In the genomic region with DNA sequence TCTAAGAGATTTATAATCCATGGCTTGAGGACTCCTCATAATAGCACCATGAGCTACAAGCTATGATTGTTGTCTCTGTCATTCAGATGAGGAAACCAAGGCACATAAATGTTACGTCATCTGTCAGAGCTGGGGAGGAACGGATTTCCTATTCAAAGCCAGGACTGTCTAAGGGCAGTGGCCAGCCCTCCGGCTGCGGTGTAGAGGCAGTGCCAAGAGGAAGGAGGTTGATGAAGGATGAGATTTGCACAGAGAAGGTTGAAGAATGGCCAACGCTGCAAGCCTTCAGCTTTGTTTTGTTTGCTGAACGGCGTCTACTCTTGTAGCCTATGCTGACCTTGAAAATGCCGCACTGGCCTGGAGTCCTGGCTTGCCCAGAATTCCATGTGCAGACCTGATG, we compare ENCODE assay signal across 25 mouse cellular contexts. TPM values are rescaled to one million over a fixed set of nuclear protein-coding genes. Genes with fewer than 3 reads are reported as not detected.
DNase-seq lines count a peak whose midpoint lies in the region; ATAC-seq and TF ChIP-seq lines count a peak whose summit lies in the region.
"Had no signal": no experiment of that assay in that cellular context is flagged by ENCODE, and none has a peak within 500 bp of the region (broad histone marks: within the 10 kb centered on the region; RNA-seq: fewer than 3 reads in every experiment).

No protein-coding gene starts in this region.

- no peak for TF ChIP-seq EP300 in liver, postnatal 0 days (IDR thresholded peaks at IDR 0.05; ENCODE audit: low read depth)

- no peaks in the 10 kb centered on the region for H3K27me3 ChIP-seq in kidney, postnatal 0 days (ENCODE audit: insufficient read depth, low read length)
- no peaks in the 10 kb centered on the region for H3K27me3 ChIP-seq in liver, embryonic 12.5 days (replicated peaks)
- no peaks in the 10 kb centered on the region for H3K27me3 ChIP-seq in liver, postnatal 0 days (ENCODE audit: insufficient read depth, low read length)
- H3K27me3 ChIP-seq: CH12.LX; forebrain, embryonic 15.5 days; hindbrain, embryonic 12.5 days; liver, embryonic 15.5 days; midbrain, embryonic 15.5 days had no signal

- DNase-seq in adrenal gland, postnatal 36 days = peak; percentile 28 to 36
- DNase-seq in adrenal gland, adult 8-10 months = no peak
- DNase-seq in kidney, postnatal 0 days (ENCODE audit: low spot score) = peak; percentile 19
- peak; percentile 33 for DNase-seq in lung, postnatal 10 days
- DNase-seq in right cerebral cortex, postnatal 10 days (ENCODE audit: low spot score in 2 of 2) = no peak
- DNase-seq in liver, postnatal 0 days = no peak
- DNase-seq: cerebellum, postnatal 10 days; gastrocnemius, postnatal 36 days; heart, postnatal 14 days; right cerebral cortex, postnatal 25 days had no signal

- TF ChIP-seq CTCF in kidney, postnatal 0 days (IDR thresholded peaks at IDR 0.05; ENCODE audit: low read depth) = no peak
- no peak for TF ChIP-seq CTCF in liver, postnatal 0 days (IDR thresholded peaks at IDR 0.05; ENCODE audit: low read depth)

- peak; percentile 60 for ATAC-seq in common myeloid progenitor, adult 5-6 weeks (replicated peaks; ENCODE audit: low read depth, poor library complexity, severe bottlenecking)
- no peak for ATAC-seq in kidney, postnatal 0 days (replicated peaks; ENCODE audit: low FRiP score, low read depth)
- ATAC-seq in liver, embryonic 12.5 days = no peak
- ATAC-seq in liver, postnatal 0 days = no peak
- ATAC-seq: forebrain, embryonic 15.5 days; inflammation-experienced regulatory T-cells, adult 6 months; midbrain, embryonic 15.5 days had no signal

- no peaks in the 10 kb centered on the region for H3K9me3 ChIP-seq in kidney, postnatal 0 days (replicated peaks; ENCODE audit: low read length)
- H3K9me3 ChIP-seq in liver, embryonic 12.5 days (replicated peaks) = no peaks in the 10 kb centered on the region
- H3K9me3 ChIP-seq in liver, postnatal 0 days (ENCODE audit: low read length) = no peaks in the 10 kb centered on the region
- H3K9me3 ChIP-seq: forebrain, embryonic 15.5 days; heart, embryonic 10.5 days; hindbrain, embryonic 12.5 days; liver, embryonic 15.5 days; midbrain, embryonic 15.5 days had no signal

- H3K9ac ChIP-seq in kidney, postnatal 0 days (ENCODE audit: low read depth, low read length) = no peak overlapping the region
- H3K9ac ChIP-seq in liver, embryonic 12.5 days = no peak overlapping the region
- no peak overlapping the region for H3K9ac ChIP-seq in liver, postnatal 0 days (replicated peaks)
- H3K9ac ChIP-seq: forebrain, embryonic 15.5 days; hindbrain, embryonic 12.5 days; liver, embryonic 15.5 days; midbrain, embryonic 15.5 days had no signal

- 74% methylated on average over 8 of the region's 8 CpGs for WGBS in kidney, postnatal 0 days
- WGBS in liver, embryonic 12.5 days (ENCODE audit: insufficient replicate concordance) = 48% methylated on average over 8 of the region's 8 CpGs
- WGBS in liver, postnatal 0 days (ENCODE audit: insufficient replicate concordance) = 34% methylated on average over 8 of the region's 8 CpGs

- no peak overlapping the region for H3K27ac ChIP-seq in kidney, postnatal 0 days
- no peak overlapping the region for H3K27ac ChIP-seq in liver, embryonic 12.5 days
- H3K27ac ChIP-seq in liver, postnatal 0 days (ENCODE audit: low read depth) = no peak overlapping the region
- H3K27ac ChIP-seq: forebrain, embryonic 15.5 days; heart, embryonic 10.5 days; hindbrain, embryonic 12.5 days; liver, embryonic 15.5 days; midbrain, embryonic 15.5 days; stomach, postnatal 0 days had no signal

- H3K4me1 ChIP-seq in kidney, postnatal 0 days (replicated peaks; ENCODE audit: insufficient read depth, low read length) = no peaks in the 10 kb centered on the region
- H3K4me1 ChIP-seq in liver, embryonic 12.5 days = no peaks in the 10 kb centered on the region
- no peaks in the 10 kb centered on the region for H3K4me1 ChIP-seq in liver, postnatal 0 days (ENCODE audit: insufficient read depth)
- H3K4me1 ChIP-seq: forebrain, embryonic 15.5 days; hindbrain, embryonic 12.5 days; liver, embryonic 15.5 days; midbrain, embryonic 15.5 days had no signal

- H3K4me2 ChIP-seq in kidney, postnatal 0 days (ENCODE audit: low read length) = no peak overlapping the region
- no peak overlapping the region for H3K4me2 ChIP-seq in liver, embryonic 12.5 days
- H3K4me2 ChIP-seq in liver, postnatal 0 days (ENCODE audit: low read depth, low read length) = no peak overlapping the region
- H3K4me2 ChIP-seq: forebrain, embryonic 15.5 days; hindbrain, embryonic 12.5 days; liver, embryonic 15.5 days; midbrain, embryonic 15.5 days had no signal

- H3K36me3 ChIP-seq in kidney, postnatal 0 days (ENCODE audit: insufficient read depth, low read length) = no peaks in the 10 kb centered on the region
- H3K36me3 ChIP-seq in liver, embryonic 12.5 days = no peaks in the 10 kb centered on the region
- H3K36me3 ChIP-seq in liver, postnatal 0 days (replicated peaks; ENCODE audit: insufficient read depth, low read length) = no peaks in the 10 kb centered on the region
- H3K36me3 ChIP-seq: forebrain, embryonic 15.5 days; heart, embryonic 10.5 days; hindbrain, embryonic 12.5 days; liver, embryonic 15.5 days; midbrain, embryonic 15.5 days had no signal

- H3K4me3 ChIP-seq in kidney, postnatal 0 days (replicated peaks; ENCODE audit: low read depth, low read length) = no peak overlapping the region
- H3K4me3 ChIP-seq in liver, embryonic 12.5 days = no peak overlapping the region
- no peak overlapping the region for H3K4me3 ChIP-seq in liver, postnatal 0 days (ENCODE audit: low read depth, low read length)
- H3K4me3 ChIP-seq: forebrain, embryonic 15.5 days; heart, embryonic 10.5 days; hindbrain, embryonic 12.5 days; liver, embryonic 15.5 days; midbrain, embryonic 15.5 days; myocyte had no signal

RNA-seq across cellular contexts. Expression of gene Nf1, which starts 13.8 kb away (rescaled TPM):
- 10 to 100 TPM; 60.4 to 69.7 TPM for total RNA-seq in adrenal gland, postnatal 36 days (2021)
- 10 to 100 TPM; 62.4 to 91.7 (median 77.9) TPM for total RNA-seq in adrenal gland, adult 8-10 months (2022)
- total RNA-seq in common myeloid progenitor, adult 5-6 weeks (2017) = 16.1 and 17.5 TPM in 2 replicates
- 8.2 and 9.5 TPM in 2 replicates for polyA plus RNA-seq in kidney, postnatal 0 days (2015; fragmentation: Nextera tagmentation; extraction: Ambion mirVana)
- polyA plus RNA-seq in liver, embryonic 12.5 days (2016; fragmentation: Nextera tagmentation; extraction: Ambion mirVana) = 2.3 and 2.5 TPM in 2 replicates
- 2.7 and 2.8 TPM in 2 replicates for polyA plus RNA-seq in liver, postnatal 0 days (2015; fragmentation: Nextera tagmentation; extraction: Ambion mirVana)

RNA-seq across cellular contexts. Expression of gene Gm9964, which starts 29.0 kb away (rescaled TPM):
- total RNA-seq in adrenal gland, postnatal 36 days (2021) = not detected
- total RNA-seq in adrenal gland, adult 8-10 months (2022) = not detected
- total RNA-seq in common myeloid progenitor, adult 5-6 weeks (2017) = not detected in 2 replicates
- polyA plus RNA-seq in kidney, postnatal 0 days (2015; fragmentation: Nextera tagmentation; extraction: Ambion mirVana) = not detected in 2 replicates
- not detected in 2 replicates for polyA plus RNA-seq in liver, embryonic 12.5 days (2016; fragmentation: Nextera tagmentation; extraction: Ambion mirVana)
- polyA plus RNA-seq in liver, postnatal 0 days (2015; fragmentation: Nextera tagmentation; extraction: Ambion mirVana) = not detected in 2 replicates
- total RNA-seq: CH12.LX; gastrocnemius, postnatal 36 days; heart, postnatal 14 days; megakaryocyte-erythroid progenitor cell, adult 5-6 weeks; MEL had no signal
- polyA plus RNA-seq: embryonic facial prominence, embryonic 14.5 days; forebrain, embryonic 15.5 days; heart, embryonic 10.5 days; hindbrain, embryonic 12.5 days; inflammation-experienced regulatory T-cells, adult 6 months; limb, embryonic 14.5 days; liver, embryonic 15.5 days; midbrain, embryonic 15.5 days; myocyte; stomach, postnatal 0 days had no signal

Comparison
In these comparisons a context has a peak if more than half of its experiments do, and no peak if none do; other contexts are left out.
1. DNase-seq: peak in adrenal gland, postnatal 36 days (2 of 2), kidney, postnatal 0 days (single experiment) and lung, postnatal 10 days (single experiment); none in adrenal gland, adult 8-10 months (single experiment), right cerebral cortex, postnatal 10 days (0 of 2) and liver, postnatal 0 days (single experiment).